Mouse (Mus musculus): Measurements from ENCODE around the gene Pigu. TPM values are rescaled to one million over a fixed set of nuclear protein-coding genes. Genes with fewer than 3 reads are reported as not detected.

Pigu gene
- total RNA-seq (2021) = 10 to 100 TPM; 27.5 to 31.2 TPM
- long read RNA-seq, experiment 1, transcript Pigu-201 (12 exons, 1,636 nt) = major isoform, 11 of 18 reads
- long read RNA-seq, experiment 1, partial matches to known transcripts = 2 of 18 reads
- long read RNA-seq, experiment 1, other reads (novel, unspliced or antisense) = 4 of 18 reads
- long read RNA-seq, experiment 2, transcript Pigu-201 (12 exons, 1,636 nt) = major isoform, 9 of 15 reads
- long read RNA-seq, experiment 2, partial matches to known transcripts = 4 of 15 reads
- long read RNA-seq, experiment 2, other reads (novel, unspliced or antisense) = 2 of 15 reads

- peak; percentile 96 to 97 for DNase-seq (ENCODE audit: low spot score in 2 of 2)
Measured at GRCm38 (mm10) chr2:155356971-155357591, at the start of gene Pigu. Pigu (minus strand) TSS chr2:155357430.

- DNase-seq (ENCODE audit: low spot score in 2 of 2) = no peak
Measured at GRCm38 (mm10) chr2:155404635-155405034, 47.4 kb upstream of the Pigu start.

- no peak for DNase-seq (ENCODE audit: low spot score in 2 of 2)
Measured at GRCm38 (mm10) chr2:155401926-155402325, 44.7 kb upstream of the Pigu start.

GRCm38 (mm10) chr2:155400276-155400675 lies 43.0 kb upstream of the Pigu start:
- no peak for DNase-seq (ENCODE audit: low spot score in 2 of 2)

- DNase-seq (ENCODE audit: low spot score in 2 of 2) = no peak
Measured at GRCm38 (mm10) chr2:155394586-155394985, 37.4 kb upstream of the Pigu start.

- no peak for DNase-seq (ENCODE audit: low spot score in 2 of 2)
Measured at GRCm38 (mm10) chr2:155388573-155388972, 31.3 kb upstream of the Pigu start.

- DNase-seq (ENCODE audit: low spot score in 2 of 2) = no peak
Measured at GRCm38 (mm10) chr2:155387052-155387451, 29.8 kb upstream of the Pigu start.

- peak; percentile 49 to 66 for DNase-seq (ENCODE audit: low spot score in 2 of 2)
Measured at GRCm38 (mm10) chr2:155386534-155386899, 29.3 kb upstream of the Pigu start.

- DNase-seq (ENCODE audit: low spot score in 2 of 2) = no peak
Measured at GRCm38 (mm10) chr2:155385731-155386533, 28.7 kb upstream of the Pigu start.

- peak; percentile 83 to 88 for DNase-seq (ENCODE audit: low spot score in 2 of 2)
Measured at GRCm38 (mm10) chr2:155385090-155385489, 27.9 kb upstream of the Pigu start.

- DNase-seq (ENCODE audit: low spot score in 2 of 2) = peak in 1 of 2 experiments; percentile 19
Measured at GRCm38 (mm10) chr2:155382791-155383438, 25.7 kb upstream of the Pigu start.

- no peak for DNase-seq (ENCODE audit: low spot score in 2 of 2)
Measured at GRCm38 (mm10) chr2:155382332-155382700, 25.1 kb upstream of the Pigu start.

- DNase-seq (ENCODE audit: low spot score in 2 of 2) = peak; percentile 97 to 99
Measured at GRCm38 (mm10) chr2:155381643-155382331, 24.6 kb upstream of the Pigu start.

- peak in 1 of 2 experiments; percentile 18 for DNase-seq (ENCODE audit: low spot score in 2 of 2)
Measured at GRCm38 (mm10) chr2:155381060-155381437, 23.8 kb upstream of the Pigu start.

- no peak for DNase-seq (ENCODE audit: low spot score in 2 of 2)
Measured at GRCm38 (mm10) chr2:155380261-155381059, 23.2 kb upstream of the Pigu start, which contains the start of gene Trp53inp2. Trp53inp2 (plus strand) TSS chr2:155381059.

GRCm38 (mm10) chr2:155376191-155376590 lies 19.0 kb upstream of the Pigu start:
- DNase-seq (ENCODE audit: low spot score in 2 of 2) = no peak

GRCm38 (mm10) chr2:155374521-155374920 lies 17.3 kb upstream of the Pigu start:
- DNase-seq (ENCODE audit: low spot score in 2 of 2) = no peak

- DNase-seq (ENCODE audit: low spot score in 2 of 2) = no peak
Measured at GRCm38 (mm10) chr2:155373886-155374285, 16.7 kb upstream of the Pigu start.

GRCm38 (mm10) chr2:155373302-155373701 lies 16.1 kb upstream of the Pigu start:
- no peak for DNase-seq (ENCODE audit: low spot score in 2 of 2)

GRCm38 (mm10) chr2:155372451-155372850 lies 15.2 kb upstream of the Pigu start:
- no peak for DNase-seq (ENCODE audit: low spot score in 2 of 2)
